Mouse (Mus musculus): ENCODE measurements at regions not wholly inside any gene's neighbourhood (a gene's known extent, or its start where the extent isn't known, plus 50 kb on each side); places are given as distances from the start of the nearest gene placed in this dataset.

DNA sequence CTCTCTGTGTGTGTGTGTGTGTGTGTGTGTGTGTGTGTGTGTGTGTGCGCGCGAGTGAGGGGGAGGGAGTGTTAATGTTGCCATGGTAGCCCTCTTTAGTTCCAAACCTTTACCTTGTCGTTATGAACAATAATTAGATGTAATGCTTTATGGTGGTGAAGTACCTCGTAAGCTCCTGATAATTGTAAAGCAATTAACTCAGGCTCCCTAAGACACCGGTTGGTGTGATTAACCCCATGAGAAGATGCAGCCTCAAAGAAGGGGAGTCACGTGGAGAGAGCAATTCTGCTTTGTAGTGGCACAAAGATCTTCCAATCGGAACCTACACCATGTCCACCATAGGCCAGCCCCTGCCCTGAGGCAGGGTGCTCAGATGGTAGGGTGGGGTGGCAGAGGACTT lies 152.3 kb upstream of the Map1b start:
- TF ChIP-seq CTCF (IDR thresholded peaks at IDR 0.05; ENCODE audit: borderline replicate concordance, control insufficient read depth, extremely low read depth, insufficient read depth, low read length, poor library complexity) (no peak), POLR2A (IDR thresholded peaks at IDR 0.05; ENCODE audit: control insufficient read depth, extremely low read depth, insufficient read depth, low read length, poor library complexity) (no peak)

Data from thymus, adult 2 months (tissue).